Mouse (Mus musculus) cerebellum, adult 2 months (tissue): Measurements from ENCODE around the gene Taar7f. TPM values are rescaled to one million over a fixed set of nuclear protein-coding genes. Genes with fewer than 3 reads are reported as not detected.

Source experiments
- DNase-seq, 2 experiments: peaks; one replicate each; pipeline ENCODE4 v3.0.0; 2021
- H3K27ac ChIP-seq: fragments of 200-500 bp; 2 replicates; pipeline ENCODE4 v1.5.1; 2012; ENCODE audit warnings: low read length, control low read depth, inconsistent platforms; ENCODE audit not compliant: insufficient read depth
- H3K27me3 ChIP-seq: fragments of 200-500 bp; 2 replicates; pipeline ENCODE4 v1.6.1; 2012; ENCODE audit warnings: inconsistent platforms, mild to moderate bottlenecking, low read length, moderate library complexity; ENCODE audit not compliant: control insufficient read depth, insufficient read depth
- H3K4me1 ChIP-seq: fragments of 200-500 bp; 2 replicates; pipeline ENCODE4 v1.6.1; 2011; ENCODE audit warnings: low read length; ENCODE audit not compliant: control insufficient read depth, insufficient read depth
- H3K4me3 ChIP-seq: fragments of 200-500 bp; replicated peaks from 2 replicates; pipeline ENCODE3; 2011; ENCODE audit warnings: mild to moderate bottlenecking, low read depth, low read length, control low read depth; ENCODE audit not compliant: insufficient read depth
- CTCF ChIP-seq: fragments of 200-500 bp; IDR thresholded peaks from 2 replicates; pipeline ENCODE4 v1.5.1; 2011; ENCODE audit warnings: low read depth, mild to moderate bottlenecking, control low read depth, low read length, moderate library complexity, borderline replicate concordance; ENCODE audit not compliant: insufficient read depth
- POLR2A ChIP-seq: fragments of 200-500 bp; IDR thresholded peaks from 2 replicates; pipeline ENCODE4 v1.6.1; 2011; ENCODE audit warnings: low read length, control low read depth, borderline replicate concordance; ENCODE audit not compliant: insufficient read depth
- WGBS: fragments of 180-500 bp; shearing (Covaris S2); methylation state at CpG from one replicate; pipeline ENCODE4 v1.1.7; 2018; 5-methylcytosine and 5-hydroxymethylcytosine counted together
- polyA plus RNA-seq: library from polyadenylated mRNA; depleted of rRNA; stranded (reverse); fragments of >200 nt; gene quantifications from 2 replicates; pipeline ENCODE4 v1.2.3, GENCODE M21; 2012; rRNA removed

Taar7f gene
- not detected in 2 replicates for polyA plus RNA-seq

DNA sequence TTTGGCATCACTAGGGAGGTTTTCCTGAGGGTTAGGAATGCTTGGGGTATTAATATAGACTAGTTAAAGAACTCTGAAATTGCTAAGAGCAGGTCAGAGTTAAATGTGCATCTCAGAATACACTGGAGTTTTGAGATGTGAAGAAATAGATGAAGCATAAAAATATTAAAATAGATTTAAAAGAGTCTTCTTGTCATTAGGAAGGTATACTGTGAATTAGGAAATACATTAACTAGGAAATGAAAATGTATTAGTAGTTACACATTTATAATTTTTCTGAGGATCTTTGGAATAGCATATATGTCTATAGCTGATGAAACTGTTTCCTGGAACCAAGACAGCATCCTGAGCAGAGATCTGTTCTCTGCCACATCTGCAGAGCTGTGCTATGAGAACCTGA is at the start of gene Taar7f:
Gene Taar7f, plus strand, starts transcription at position 301 of the 400 bp plus-strand sequence.
- Histone ChIP-seq H3K27me3 (no peaks in the 10 kb centered on the region), H3K4me1 (0 out of 2 replicates have a peak, but pooled peaks cover 4% of the 10 kb centered on the region), H3K4me3 (no peak within 1 kb of the TSS), H3K27ac (no peak within 1 kb of the TSS)
- TF ChIP-seq CTCF (no peak), POLR2A (no peak)
- DNase-seq, result no peak

DNA sequence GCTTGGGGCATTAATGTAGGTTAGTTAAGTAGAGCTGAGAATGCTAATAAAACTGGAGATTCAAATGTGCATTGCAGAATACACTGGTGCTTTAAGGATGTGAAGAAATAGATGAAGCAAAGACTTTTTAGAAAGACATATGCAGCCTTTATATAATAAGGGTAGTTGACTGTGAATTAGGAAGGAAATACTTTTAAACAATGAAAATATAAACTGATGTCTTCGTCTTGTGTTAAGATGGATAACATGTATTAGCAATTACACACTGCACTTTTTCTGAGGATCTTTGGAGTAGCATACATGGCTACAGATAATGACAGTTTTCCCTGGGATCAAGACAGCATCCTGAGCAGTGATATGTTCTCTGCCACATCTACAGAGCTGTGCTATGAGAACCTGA is 49.7 kb upstream of the Taar7f start, which contains the start of gene Taar7b:
Gene Taar7b, plus strand, starts transcription at position 301 of the 400 bp plus-strand sequence.
- DNase-seq, result no peak
- no peak within 1 kb of the TSS for H3K4me3 ChIP-seq
- H3K27me3 ChIP-seq, result no peaks in the 10 kb centered on the region
- H3K4me1 ChIP-seq, result no peaks in the 10 kb centered on the region
- TF ChIP-seq POLR2A (no peak), CTCF (no peak)
- 91% methylated on average over 1 of the region's 1 CpGs for WGBS
- H3K27ac ChIP-seq, result no peak within 1 kb of the TSS

DNA sequence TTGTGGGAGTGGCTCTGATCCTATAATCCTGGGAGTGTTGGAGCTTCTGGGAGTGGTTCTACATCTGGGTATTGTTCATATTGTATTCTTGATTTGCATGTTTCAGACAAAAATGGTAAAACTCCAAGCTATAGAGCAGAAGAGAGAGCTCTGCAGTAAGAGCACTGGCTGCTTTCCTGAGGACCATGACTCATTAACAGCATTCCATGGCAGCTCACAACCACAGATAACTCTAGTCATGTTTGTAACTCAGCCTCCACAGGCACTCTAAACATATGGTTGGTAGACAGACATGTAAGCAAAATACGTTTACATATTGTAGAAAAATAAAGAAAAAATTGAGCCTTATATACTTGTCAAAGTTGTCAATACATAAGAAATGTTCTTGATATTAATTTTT is 42.9 kb upstream of the Taar7f start:
- H3K4me3 ChIP-seq, result no peak overlapping the region
- DNase-seq, result no peak
- no peaks in the 10 kb centered on the region for H3K27me3 ChIP-seq
- TF ChIP-seq POLR2A, result no peak
- TF ChIP-seq CTCF, result no peak
- no peaks in the 10 kb centered on the region for H3K4me1 ChIP-seq
- no peak overlapping the region for H3K27ac ChIP-seq
- WGBS, result 71% methylated on average over 1 of the region's 1 CpGs

DNA sequence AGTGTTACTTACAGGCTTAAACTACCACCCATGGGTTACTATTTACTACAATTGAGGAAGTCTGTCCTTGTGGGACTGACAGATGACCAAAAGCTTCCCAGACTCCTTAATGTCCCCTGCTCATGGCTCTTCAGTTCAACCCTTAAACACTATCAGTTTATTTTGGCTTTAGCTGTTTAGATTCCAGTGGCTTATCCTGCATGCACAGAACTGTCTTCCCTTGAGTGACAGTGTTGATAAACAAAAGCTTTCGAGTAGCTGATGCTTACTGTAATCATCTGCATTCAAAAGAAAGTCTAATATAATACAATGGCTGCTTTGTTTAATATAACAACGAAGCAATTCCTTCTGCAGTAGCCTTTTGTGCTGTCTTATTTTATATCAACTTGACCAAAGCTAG is 42.3 kb upstream of the Taar7f start:
- no peak for DNase-seq
- WGBS, result 33% methylated on average over 2 of the region's 2 CpGs
- Histone ChIP-seq H3K27me3 (no peaks in the 10 kb centered on the region), H3K4me3 (no peak overlapping the region), H3K27ac (no peak overlapping the region), H3K4me1 (no peaks in the 10 kb centered on the region)
- TF ChIP-seq CTCF, result no peak
- no peak for TF ChIP-seq POLR2A

DNA sequence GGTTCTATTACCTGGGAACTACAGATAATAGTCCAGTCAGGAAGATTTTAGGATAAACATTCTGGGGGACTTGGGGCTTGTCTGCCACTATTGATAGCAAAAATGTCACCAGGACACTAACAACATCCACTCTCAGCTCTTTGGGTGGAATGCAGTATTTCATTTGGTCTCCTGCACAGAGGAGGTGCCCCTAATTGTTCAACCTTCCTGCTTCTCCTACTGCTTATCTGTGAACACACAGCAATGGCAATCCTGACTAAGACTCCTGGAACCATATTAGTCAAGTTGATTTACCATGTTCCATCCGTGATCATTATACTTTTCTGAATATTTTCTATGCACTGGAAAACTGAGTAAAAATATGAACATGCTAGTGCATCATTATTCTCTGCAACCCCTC is 41.2 kb upstream of the Taar7f start:
- 96% methylated on average over 1 of the region's 1 CpGs for WGBS
- H3K4me3 ChIP-seq, result no peak overlapping the region
- no peaks in the 10 kb centered on the region for H3K27me3 ChIP-seq
- no peaks in the 10 kb centered on the region for H3K4me1 ChIP-seq
- TF ChIP-seq CTCF, result no peak
- TF ChIP-seq POLR2A, result no peak
- H3K27ac ChIP-seq, result no peak overlapping the region
- DNase-seq, result no peak

DNA sequence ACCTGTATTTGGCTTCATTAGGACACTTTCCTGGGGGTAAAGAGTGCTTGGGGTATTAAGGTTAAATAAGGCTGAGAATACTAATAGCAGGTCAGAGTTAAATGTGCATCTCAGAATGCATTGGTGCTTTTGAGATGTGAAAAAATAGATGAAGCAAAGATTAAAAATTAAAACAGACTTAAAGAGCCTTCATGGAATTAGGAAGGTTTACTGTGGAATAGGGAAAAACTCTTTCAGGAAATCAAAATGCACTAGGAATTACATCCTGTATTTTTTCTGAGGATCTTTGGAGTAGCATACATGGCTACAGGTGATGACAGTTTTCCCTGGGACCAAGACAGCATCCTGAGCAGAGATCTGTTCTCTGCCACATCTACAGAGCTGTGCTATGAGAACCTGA is 22.4 kb upstream of the Taar7f start, which contains the start of gene Taar7d:
Gene Taar7d, plus strand, starts transcription at position 301 of the 400 bp plus-strand sequence.
- no peak for TF ChIP-seq CTCF
- TF ChIP-seq POLR2A, result no peak
- no peaks in the 10 kb centered on the region for H3K27me3 ChIP-seq
- no peaks in the 10 kb centered on the region for H3K4me1 ChIP-seq
- no peak within 1 kb of the TSS for H3K4me3 ChIP-seq
- H3K27ac ChIP-seq, result no peak within 1 kb of the TSS
- DNase-seq, result no peak

DNA sequence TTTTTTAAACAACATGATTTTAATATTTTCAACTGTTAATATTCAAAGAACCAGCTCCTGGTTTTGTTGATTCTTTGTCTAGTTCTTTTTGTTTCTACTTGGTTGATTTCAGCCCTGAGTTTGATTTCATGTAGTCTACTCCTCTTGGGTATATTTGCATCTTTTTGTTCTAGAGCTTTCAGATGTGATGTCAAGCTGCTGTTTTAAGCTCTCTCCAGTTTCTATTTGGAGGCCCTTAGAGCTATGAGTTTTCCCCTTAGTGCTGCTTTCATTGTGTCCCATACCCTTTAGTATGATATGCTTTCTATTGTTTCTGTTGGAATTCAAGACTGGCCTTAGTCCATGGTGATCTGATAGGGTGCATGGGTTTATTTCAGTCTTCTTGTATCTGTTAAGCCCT is 18.0 kb upstream of the Taar7f start:
- Histone ChIP-seq H3K4me3 (no peak overlapping the region), H3K27me3 (no peaks in the 10 kb centered on the region), H3K27ac (no peak overlapping the region), H3K4me1 (no peaks in the 10 kb centered on the region)
- TF ChIP-seq POLR2A, result no peak
- no peak for TF ChIP-seq CTCF
- DNase-seq, result no peak

DNA sequence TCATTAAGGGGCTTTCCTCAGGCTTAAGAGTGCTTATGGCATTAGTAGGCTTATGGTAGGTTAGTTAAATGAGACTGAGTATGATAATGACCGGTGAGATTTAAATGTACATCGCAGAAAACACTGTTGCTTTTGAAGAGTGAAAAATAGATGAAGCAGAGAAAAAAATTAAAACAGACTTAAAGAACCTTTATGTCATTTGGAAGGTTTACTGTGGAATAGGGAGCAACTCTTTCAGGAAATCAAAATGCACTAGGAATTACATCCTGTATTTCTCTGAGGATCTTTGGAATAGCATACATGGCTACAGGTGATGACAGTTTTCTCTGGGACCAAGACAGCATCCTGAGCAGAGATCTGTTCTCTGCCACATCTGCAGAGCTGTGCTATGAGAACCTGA is 12.0 kb upstream of the Taar7f start, which contains the start of gene Taar7e:
Gene Taar7e, plus strand, starts transcription at position 301 of the 400 bp plus-strand sequence.
- Histone ChIP-seq H3K27ac (no peak within 1 kb of the TSS), H3K4me3 (no peak within 1 kb of the TSS), H3K4me1 (no peaks in the 10 kb centered on the region), H3K27me3 (no peaks in the 10 kb centered on the region)
- TF ChIP-seq CTCF, result no peak
- no peak for TF ChIP-seq POLR2A
- WGBS, result 97% methylated on average over 2 of the region's 2 CpGs
- no peak for DNase-seq
